Mouse (Mus musculus) MEL (cell line): ENCODE measurements around the gene Fam20c. TPM values are rescaled to one million over a fixed set of nuclear protein-coding genes. Genes with fewer than 3 reads are reported as not detected.

Source experiments
- DNase-seq: peaks from one replicate; pipeline ENCODE4 v3.0.0; 2011; ENCODE audit warnings: low read depth, low spot score
- H3K27ac ChIP-seq: 2 replicates; pipeline ENCODE4 v1.5.1; 2012; ENCODE audit warnings: low read depth, mild to moderate bottlenecking, control low read depth, low read length, moderate library complexity; ENCODE audit not compliant: control insufficient read depth
- H3K27me3 ChIP-seq, 2 experiments: fragments of 150-350 bp in 1 of 2; sonication (generic) in 1 of 2; 2 replicates each; pipeline ENCODE4 v1.6.1; 2012; ENCODE audit warnings: low read length in 2 of 2, mild to moderate bottlenecking in 2 of 2, improper control_type of control experiment in 1 of 2, moderate library complexity in 1 of 2; ENCODE audit not compliant: insufficient read depth in 2 of 2, control insufficient read depth in 1 of 2
- H3K36me3 ChIP-seq, 2 experiments: 2 replicates each; pipeline ENCODE4 v1.6.1; 2012 to 2014; ENCODE audit warnings: low read length in 2 of 2, improper control_type of control experiment in 1 of 2, inconsistent platforms in 1 of 2, mild to moderate bottlenecking in 1 of 2; ENCODE audit not compliant: insufficient read depth in 2 of 2, control insufficient read depth in 1 of 2
- H3K4me1 ChIP-seq, 2 experiments: fragments of 150-350 bp in 1 of 2; sonication (generic) in 1 of 2; 2 replicates each; pipeline ENCODE4 v1.6.1; 2012; ENCODE audit warnings: low read length in 2 of 2, improper control_type of control experiment in 1 of 2, mild to moderate bottlenecking in 1 of 2; ENCODE audit not compliant: insufficient read depth in 2 of 2, control insufficient read depth in 1 of 2
- H3K4me3 ChIP-seq, 2 experiments: fragments of 150-350 bp in 1 of 2; sonication (generic) in 1 of 2; 2 replicates each; pipeline ENCODE4 v1.5.1; 2012; ENCODE audit warnings: low read depth in 2 of 2, low read length in 2 of 2, mild to moderate bottlenecking in 2 of 2, moderate library complexity in 2 of 2, control low read depth in 1 of 2, improper control_type of control experiment in 1 of 2; ENCODE audit not compliant: control insufficient read depth in 1 of 2, insufficient read depth in 1 of 2
- H3K79me2 ChIP-seq: 2 replicates; pipeline ENCODE4 v1.6.1; 2012; ENCODE audit warnings: mild to moderate bottlenecking, low read length, moderate library complexity; ENCODE audit not compliant: control insufficient read depth, poor library complexity, insufficient read depth
- H3K9ac ChIP-seq: 2 replicates; pipeline ENCODE4 v1.6.1; 2012; ENCODE audit warnings: low read depth, mild to moderate bottlenecking, control low read depth, low read length, moderate library complexity; ENCODE audit not compliant: control insufficient read depth, poor library complexity, severe bottlenecking
- H3K9me3 ChIP-seq: fragments of 150-350 bp; sonication (generic); replicated peaks from 2 replicates; pipeline ENCODE4 v1.6.1; 2012; ENCODE audit warnings: mild to moderate bottlenecking, low read length, improper control_type of control experiment, moderate library complexity; ENCODE audit not compliant: insufficient read depth
- BHLHE40 ChIP-seq: IDR thresholded peaks from 2 replicates; pipeline ENCODE4 v1.6.1; 2012; ENCODE audit warnings: low read depth, mild to moderate bottlenecking, inconsistent platforms, low read length, improper control_type of control experiment, borderline replicate concordance
- CHD1 ChIP-seq: IDR thresholded peaks from 2 replicates; pipeline ENCODE4 v1.6.1; 2012; ENCODE audit warnings: low read depth, mild to moderate bottlenecking, inconsistent platforms, low read length, improper control_type of control experiment
- CHD2 ChIP-seq: IDR thresholded peaks from 2 replicates; pipeline ENCODE4 v1.6.1; 2011; ENCODE audit warnings: low read length, improper control_type of control experiment
- CTCF ChIP-seq, 3 experiments: IDR thresholded peaks in 2 of 3; conservative IDR thresholded peaks in 1 of 3; 2 replicates each; pipeline ENCODE4 v1.5.1; 2011 to 2012; ENCODE audit warnings: low read length in 3 of 3, low read depth in 2 of 3, mild to moderate bottlenecking in 2 of 3, improper control_type of control experiment in 1 of 3, inconsistent platforms in 1 of 3, mixed read lengths in 1 of 3, moderate library complexity in 1 of 3; ENCODE audit not compliant: control insufficient read depth in 1 of 3, insufficient read depth in 1 of 3, poor library complexity in 1 of 3, severe bottlenecking in 1 of 3
- EP300 ChIP-seq, 2 experiments: IDR thresholded peaks; 2 replicates each; pipeline ENCODE4 v1.6.1; 2011; ENCODE audit warnings: improper control_type of control experiment in 2 of 2, low read length in 2 of 2, low read depth in 1 of 2, mild to moderate bottlenecking in 1 of 2
- ETS1 ChIP-seq: IDR thresholded peaks from 2 replicates; pipeline ENCODE4 v1.6.1; 2012; ENCODE audit warnings: low read depth, mild to moderate bottlenecking, inconsistent platforms, low read length, improper control_type of control experiment, moderate library complexity
- GABPA ChIP-seq: IDR thresholded peaks from 2 replicates; pipeline ENCODE4 v1.6.1; 2012; ENCODE audit warnings: low read depth, mild to moderate bottlenecking, inconsistent platforms, low read length, improper control_type of control experiment, moderate library complexity
- HCFC1 ChIP-seq: IDR thresholded peaks from 2 replicates; pipeline ENCODE4 v1.6.1; 2012; ENCODE audit warnings: low read depth, mild to moderate bottlenecking, inconsistent platforms, low read length, improper control_type of control experiment, moderate library complexity
- JUND ChIP-seq: IDR thresholded peaks from 2 replicates; pipeline ENCODE4 v1.6.1; 2011; ENCODE audit warnings: low read depth, mild to moderate bottlenecking, improper control_type of control experiment, low read length
- KAT2A ChIP-seq: conservative IDR thresholded peaks from 2 replicates; pipeline ENCODE4 v1.6.1; 2012; ENCODE audit warnings: low read depth, low read length, improper control_type of control experiment, inconsistent platforms
- MAFK ChIP-seq: IDR thresholded peaks from 2 replicates; pipeline ENCODE4 v1.6.1; 2011; ENCODE audit warnings: low read depth, mild to moderate bottlenecking, low read length, improper control_type of control experiment, borderline replicate concordance
- MAX ChIP-seq: IDR thresholded peaks from 2 replicates; pipeline ENCODE4 v1.6.1; 2011; ENCODE audit warnings: low read length, improper control_type of control experiment
- MEF2A ChIP-seq: IDR thresholded peaks from 2 replicates; pipeline ENCODE4 v1.6.1; 2014; ENCODE audit warnings: low read depth, mild to moderate bottlenecking, inconsistent platforms, low read length, improper control_type of control experiment; ENCODE audit not compliant: poor library complexity, insufficient replicate concordance, severe bottlenecking; ENCODE audit errors: extremely low read depth
- MYB ChIP-seq: IDR thresholded peaks from 2 replicates; pipeline ENCODE4 v1.6.1; 2011; ENCODE audit warnings: mild to moderate bottlenecking, low read depth, low read length, improper control_type of control experiment
- MYC ChIP-seq: IDR thresholded peaks from 2 replicates; pipeline ENCODE4 v1.6.1; 2011; ENCODE audit warnings: low read depth, mild to moderate bottlenecking, low read length, improper control_type of control experiment, moderate library complexity
- POLR2A ChIP-seq, 2 experiments: IDR thresholded peaks; 2 replicates each; pipeline ENCODE4 v1.6.1; 2011 to 2012; ENCODE audit warnings: low read length in 2 of 2, mild to moderate bottlenecking in 2 of 2, control low read depth in 1 of 2, improper control_type of control experiment in 1 of 2, low read depth in 1 of 2, moderate library complexity in 1 of 2; ENCODE audit not compliant: control insufficient read depth in 1 of 2, insufficient read depth in 1 of 2, poor library complexity in 1 of 2
- RAD21 ChIP-seq: IDR thresholded peaks from 2 replicates; pipeline ENCODE4 v1.6.1; 2011; ENCODE audit warnings: mild to moderate bottlenecking, low read depth, low read length, improper control_type of control experiment
- RCOR1 ChIP-seq: IDR thresholded peaks from 2 replicates; pipeline ENCODE4 v1.6.1; 2012; ENCODE audit warnings: low read depth, mild to moderate bottlenecking, inconsistent platforms, low read length, improper control_type of control experiment
- SIN3A ChIP-seq: IDR thresholded peaks from 2 replicates; pipeline ENCODE4 v1.6.1; 2012; ENCODE audit warnings: low read length, improper control_type of control experiment, inconsistent platforms
- SMC3 ChIP-seq: IDR thresholded peaks from 2 replicates; pipeline ENCODE4 v1.6.1; 2011; ENCODE audit warnings: low read depth, low read length, improper control_type of control experiment
- TBP ChIP-seq: IDR thresholded peaks from 2 replicates; pipeline ENCODE4 v1.8.0; 2011; ENCODE audit warnings: low read depth, low read length, improper control_type of control experiment
- UBTF ChIP-seq: IDR thresholded peaks from 2 replicates; pipeline ENCODE4 v1.6.1; 2012; ENCODE audit warnings: low read depth, mild to moderate bottlenecking, inconsistent platforms, low read length, improper control_type of control experiment, moderate library complexity, borderline replicate concordance; ENCODE audit not compliant: insufficient read depth
- USF2 ChIP-seq, 2 experiments: IDR thresholded peaks; 2 replicates each; pipeline ENCODE4 v1.6.1; 2011 to 2012; ENCODE audit warnings: improper control_type of control experiment in 2 of 2, low read length in 2 of 2, borderline replicate concordance in 1 of 2, inconsistent platforms in 1 of 2, low read depth in 1 of 2, mild to moderate bottlenecking in 1 of 2; ENCODE audit not compliant: insufficient read depth in 1 of 2
- polyA plus RNA-seq, 2 experiments: library from polyadenylated mRNA; stranded (reverse) in 1 of 2; unstranded in 1 of 2; fragments of >175 nt in 1 of 2; fragments of >200 nt in 1 of 2; gene quantifications; 2 replicates each; pipeline versions ENCODE4 v1.2.1 to v1.2.4; 2012; ENCODE audit warnings: low replicate concordance in 2 of 2, low read depth in 1 of 2; ENCODE audit not compliant: insufficient read length in 2 of 2, insufficient read depth in 1 of 2, missing spikeins in 1 of 2
- total RNA-seq: library from RNA; depleted of rRNA; stranded (reverse); fragments of 300-350 nt; gene quantifications from 2 replicates; pipeline ENCODE4 v1.2.3, GENCODE M21; 2012

Gene Fam20c
- total and polyA plus RNA-seq, 3 experiments: not detected

GRCm38 (mm10) chr5:138801588-138802116, 47.3 kb downstream of the Fam20c start:
- Histone ChIP-seq H3K79me2 (no peaks in the 10 kb centered on the region), H3K27me3 (no peaks in the 10 kb centered on the region), H3K4me3 (no peak overlapping the region), H3K4me1 (no peaks in the 10 kb centered on the region), H3K9me3 (no peaks in the 10 kb centered on the region), H3K36me3 (no peaks in the 10 kb centered on the region), H3K9ac (no peak overlapping the region), H3K27ac (no peak overlapping the region)
- no peak for DNase-seq
- TF ChIP-seq JUND (no peak), BHLHE40 (no peak), UBTF (no peak), MYC (no peak), USF2 (IDR thresholded peaks at IDR 0.05; ENCODE audit: borderline replicate concordance in 1 of 2, insufficient read depth in 1 of 2, low read depth in 1 of 2, low read length in 2 of 2) (no peak), CHD2 (no peak), SIN3A (no peak), KAT2A (no peak), CTCF (IDR thresholded peaks at IDR 0.05 in 2 of 3, conservative IDR thresholded peaks at IDR 0.05 in 1 of 3; ENCODE audit: control insufficient read depth in 1 of 3, insufficient read depth in 1 of 3, low read depth in 2 of 3, low read length in 3 of 3, poor library complexity in 1 of 3, severe bottlenecking in 1 of 3) (no peak), ETS1 (no peak), MEF2A (no peak), POLR2A (IDR thresholded peaks at IDR 0.05; ENCODE audit: control insufficient read depth in 1 of 2, insufficient read depth in 1 of 2, low read depth in 1 of 2, low read length in 2 of 2, poor library complexity in 1 of 2) (no peak), TBP (no peak), MYB (no peak), MAFK (no peak), MAX (no peak), RCOR1 (no peak), HCFC1 (no peak), GABPA (no peak)

DNA sequence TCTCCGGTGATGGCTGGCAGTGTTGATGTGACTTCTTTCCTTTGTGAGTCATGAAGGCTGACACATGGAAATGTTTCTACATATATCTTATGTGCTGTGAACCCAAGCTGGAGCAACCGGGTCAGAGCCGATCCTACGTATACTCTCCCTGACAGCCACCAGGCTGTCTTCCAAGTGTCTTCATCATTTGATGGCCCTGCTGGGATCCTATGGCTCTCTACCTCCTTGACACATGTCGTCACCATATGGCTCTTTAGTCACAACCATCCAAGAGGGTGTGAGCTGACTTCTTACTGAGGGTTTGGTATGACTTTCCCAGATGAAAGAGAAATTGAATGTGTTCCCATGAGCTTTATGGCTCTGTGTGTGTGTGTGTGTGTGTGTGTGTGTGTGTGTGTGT, 50.0 kb downstream of the Fam20c start:
- TF ChIP-seq UBTF: no peak
- no peak for TF ChIP-seq TBP
- TF ChIP-seq HCFC1: no peak
- TF ChIP-seq RAD21: no peak
- TF ChIP-seq KAT2A: no peak
- TF ChIP-seq SMC3: no peak
- TF ChIP-seq EP300 (IDR thresholded peaks at IDR 0.05; ENCODE audit: low read depth in 1 of 2, low read length in 2 of 2): no peak
- TF ChIP-seq CTCF (IDR thresholded peaks at IDR 0.05 in 2 of 3, conservative IDR thresholded peaks at IDR 0.05 in 1 of 3; ENCODE audit: control insufficient read depth in 1 of 3, insufficient read depth in 1 of 3, low read depth in 2 of 3, low read length in 3 of 3, poor library complexity in 1 of 3, severe bottlenecking in 1 of 3): no peak
- no peak for TF ChIP-seq CHD1
- TF ChIP-seq RCOR1: no peak
- Histone ChIP-seq H3K9ac (no peak overlapping the region), H3K9me3 (no peaks in the 10 kb centered on the region), H3K27ac (no peak overlapping the region), H3K4me3 (no peak overlapping the region), H3K79me2 (no peaks in the 10 kb centered on the region), H3K4me1 (no peaks in the 10 kb centered on the region), H3K27me3 (no peaks in the 10 kb centered on the region), H3K36me3 (no peaks in the 10 kb centered on the region)
- no peak for DNase-seq
